Mouse (Mus musculus) ES-Bruce4 (cell line): ENCODE measurements around the gene L3mbtl4.

Experiments
- CTCF ChIP-seq: IDR thresholded peaks from one replicate; pipeline ENCODE4 v1.8.1; 2011; ENCODE audit warnings: low read depth, low read length
- POLR2A ChIP-seq: IDR thresholded peaks from one replicate; pipeline ENCODE4 v1.8.1; 2011; ENCODE audit warnings: low read length; ENCODE audit not compliant: insufficient read depth

- TF ChIP-seq POLR2A, result no peak
- no peak for TF ChIP-seq CTCF
Measured at GRCm38 (mm10) chr17:68450921-68451320, 177.3 kb downstream of the L3mbtl4 start.
